Mouse (Mus musculus): Measurements from ENCODE around the gene Esrrg.

Gene Esrrg

GRCm38 (mm10) chr1:187649871-187650270 lies 41.3 kb downstream of the Esrrg start:
- no peak for DNase-seq (ENCODE audit: low spot score in 2 of 2)

GRCm38 (mm10) chr1:187650786-187651687 lies 42.4 kb downstream of the Esrrg start:
- no peak for DNase-seq (ENCODE audit: low spot score in 2 of 2)

- peak in 1 of 2 experiments; percentile 32 for DNase-seq (ENCODE audit: low spot score in 2 of 2)
These were observed 43.2 kb downstream of the Esrrg start for GRCm38 (mm10) chr1:187651688-187652241.

- no peak for DNase-seq (ENCODE audit: low spot score in 2 of 2)
These were observed 43.9 kb downstream of the Esrrg start for GRCm38 (mm10) chr1:187652445-187652844.

GRCm38 (mm10) chr1:187653390-187653789 lies 44.8 kb downstream of the Esrrg start:
- DNase-seq (ENCODE audit: low spot score in 2 of 2): no peak

GRCm38 (mm10) chr1:187660963-187661362 lies 52.4 kb downstream of the Esrrg start:
- DNase-seq (ENCODE audit: low spot score in 2 of 2): no peak

- DNase-seq (ENCODE audit: low spot score in 2 of 2): no peak
These were observed 53.6 kb downstream of the Esrrg start for GRCm38 (mm10) chr1:187662083-187662609.

GRCm38 (mm10) chr1:187663376-187663775 lies 54.8 kb downstream of the Esrrg start:
- no peak for DNase-seq (ENCODE audit: low spot score in 2 of 2)

GRCm38 (mm10) chr1:187664261-187664660 lies 55.7 kb downstream of the Esrrg start:
- DNase-seq (ENCODE audit: low spot score in 2 of 2): no peak

GRCm38 (mm10) chr1:187665901-187666600 lies 57.5 kb downstream of the Esrrg start:
- no peak for DNase-seq (ENCODE audit: low spot score in 2 of 2)

- no peak for DNase-seq (ENCODE audit: low spot score in 2 of 2)
These were observed 61.2 kb downstream of the Esrrg start for GRCm38 (mm10) chr1:187669746-187670145.

- DNase-seq (ENCODE audit: low spot score in 2 of 2): no peak
These were observed 63.9 kb downstream of the Esrrg start for GRCm38 (mm10) chr1:187672446-187672845.

- no peak for DNase-seq (ENCODE audit: low spot score in 2 of 2)
These were observed 66.2 kb downstream of the Esrrg start for GRCm38 (mm10) chr1:187674771-187675186.

GRCm38 (mm10) chr1:187676626-187677025 lies 68.0 kb downstream of the Esrrg start:
- no peak for DNase-seq (ENCODE audit: low spot score in 2 of 2)

GRCm38 (mm10) chr1:187679246-187679645 lies 70.7 kb downstream of the Esrrg start:
- DNase-seq (ENCODE audit: low spot score in 2 of 2): no peak

GRCm38 (mm10) chr1:187684519-187684918 lies 75.9 kb downstream of the Esrrg start:
- no peak for DNase-seq (ENCODE audit: low spot score in 2 of 2)

GRCm38 (mm10) chr1:187691846-187692525 lies 83.4 kb downstream of the Esrrg start:
- no peak for DNase-seq (ENCODE audit: low spot score in 2 of 2)

- DNase-seq (ENCODE audit: low spot score in 2 of 2): no peak
These were observed 86.3 kb downstream of the Esrrg start for GRCm38 (mm10) chr1:187694865-187695264.

GRCm38 (mm10) chr1:187698201-187698600 lies 89.6 kb downstream of the Esrrg start:
- no peak for DNase-seq (ENCODE audit: low spot score in 2 of 2)

- no peak for DNase-seq (ENCODE audit: low spot score in 2 of 2)
These were observed 92.4 kb downstream of the Esrrg start for GRCm38 (mm10) chr1:187700963-187701362.

- no peak for DNase-seq (ENCODE audit: low spot score in 2 of 2)
These were observed 96.3 kb downstream of the Esrrg start for GRCm38 (mm10) chr1:187704921-187705320.

- DNase-seq (ENCODE audit: low spot score in 2 of 2): no peak
These were observed 96.8 kb downstream of the Esrrg start for GRCm38 (mm10) chr1:187705348-187705747.

Measured in urinary bladder, postnatal 4 days (tissue).